Mouse (Mus musculus) lung, adult 2 months (tissue): ENCODE measurements around the gene Polr3e.

Experiments used
- CTCF ChIP-seq: fragments of 200-500 bp; IDR thresholded peaks from 2 replicates; pipeline ENCODE4 v1.5.1; 2011; ENCODE audit warnings: mild to moderate bottlenecking, low read length, control low read depth; ENCODE audit not compliant: insufficient read depth
- POLR2A ChIP-seq: fragments of 200-500 bp; IDR thresholded peaks from 2 replicates; pipeline ENCODE4 v1.6.1; 2011; ENCODE audit warnings: low read depth, mild to moderate bottlenecking, control low read depth, low read length, borderline replicate concordance; ENCODE audit errors: extremely low read depth

- TF ChIP-seq CTCF = no peak
- no peak for TF ChIP-seq POLR2A
Observed at GRCm38 (mm10) chr7:120880770-120881169, 36.8 kb upstream of the Polr3e start.
